Mouse (Mus musculus): ENCODE data around the gene Nr4a3. TPM values are rescaled to one million over a fixed set of nuclear protein-coding genes. Genes with fewer than 3 reads are reported as not detected.

Gene Nr4a3
- polyA plus RNA-seq, 1 experiment: not detected

- peaks cover 34% of the 10 kb centered on the region for H3K4me1 ChIP-seq (ENCODE audit: control insufficient read depth)
- H3K27me3 ChIP-seq (ENCODE audit: control insufficient read depth): peaks cover 4% of the 10 kb centered on the region
- no peaks in the 10 kb centered on the region for H3K9me3 ChIP-seq (ENCODE audit: control insufficient read depth, low read length)
- no peak overlapping the region for H3K4me3 ChIP-seq (replicated peaks)
- TF ChIP-seq TAL1 (IDR thresholded peaks at IDR 0.05; ENCODE audit: low read length) (no peak), GATA1 (IDR thresholded peaks at IDR 0.05; ENCODE audit: low read length) (no peak)
- H3K36me3 ChIP-seq (ENCODE audit: control insufficient read depth): no peaks in the 10 kb centered on the region
These were observed 42.5 kb downstream of the Nr4a3 start for GRCm38 (mm10) chr4:48087497-48087896.

- H3K9me3 ChIP-seq (ENCODE audit: control insufficient read depth, low read length): no peaks in the 10 kb centered on the region
These were observed 48.3 kb downstream of the Nr4a3 start for GRCm38 (mm10) chr4:48093221-48093620.

DNA sequence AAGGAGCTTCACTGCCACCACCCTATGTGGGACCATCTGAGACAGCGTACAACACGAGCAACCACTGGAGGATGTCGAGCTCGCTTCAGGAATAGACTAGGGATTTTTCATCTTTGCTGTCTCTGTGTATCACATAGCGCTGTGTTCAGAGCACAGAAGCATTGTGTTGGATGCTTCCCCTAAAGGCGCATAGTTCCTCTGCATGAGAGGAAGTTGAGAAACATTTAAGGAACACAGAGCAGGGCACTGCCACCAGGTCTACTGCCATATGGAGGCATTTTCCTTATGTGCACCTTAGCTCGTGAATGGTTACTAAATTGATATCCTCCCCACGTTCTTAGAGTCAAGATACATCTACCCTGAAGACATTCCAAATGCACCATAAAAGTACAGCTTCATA, 55.3 kb downstream of the Nr4a3 start:
- TF ChIP-seq TAL1 (IDR thresholded peaks at IDR 0.05; ENCODE audit: low read length): no peak
- no peak for TF ChIP-seq GATA1 (IDR thresholded peaks at IDR 0.05; ENCODE audit: low read length)
- Histone ChIP-seq H3K4me3 (replicated peaks) (no peak overlapping the region), H3K4me1 (ENCODE audit: control insufficient read depth) (no peaks in the 10 kb centered on the region)

More at GRCm38 (mm10) chr4:48093221-48093620, 48.3 kb downstream of the Nr4a3 start:
- Histone ChIP-seq H3K4me3 (replicated peaks) (no peak overlapping the region), H3K4me1 (ENCODE audit: control insufficient read depth) (peaks cover 4% of the 10 kb centered on the region), H3K36me3 (ENCODE audit: control insufficient read depth) (no peaks in the 10 kb centered on the region), H3K27me3 (ENCODE audit: control insufficient read depth) (peaks cover 9% of the 10 kb centered on the region)
- TF ChIP-seq GATA1 (IDR thresholded peaks at IDR 0.05; ENCODE audit: low read length): no peak

GRCm38 (mm10) chr4:48101981-48102380, 57.0 kb downstream of the Nr4a3 start:
- no peaks in the 10 kb centered on the region for H3K36me3 ChIP-seq (ENCODE audit: control insufficient read depth)
- H3K4me3 ChIP-seq (replicated peaks): no peak overlapping the region
- no peak for TF ChIP-seq TAL1 (IDR thresholded peaks at IDR 0.05; ENCODE audit: low read length)
- TF ChIP-seq GATA1 (IDR thresholded peaks at IDR 0.05; ENCODE audit: low read length): no peak
- no peaks in the 10 kb centered on the region for H3K9me3 ChIP-seq (ENCODE audit: control insufficient read depth, low read length)
- H3K27me3 ChIP-seq (ENCODE audit: control insufficient read depth): peaks cover 13% of the 10 kb centered on the region
- H3K4me1 ChIP-seq (ENCODE audit: control insufficient read depth): no peaks in the 10 kb centered on the region

More for the DNA sequence above, 55.3 kb downstream of the Nr4a3 start:
- Histone ChIP-seq H3K27me3 (ENCODE audit: control insufficient read depth) (peaks cover 13% of the 10 kb centered on the region), H3K9me3 (ENCODE audit: control insufficient read depth, low read length) (no peaks in the 10 kb centered on the region), H3K36me3 (ENCODE audit: control insufficient read depth) (no peaks in the 10 kb centered on the region)

DNA sequence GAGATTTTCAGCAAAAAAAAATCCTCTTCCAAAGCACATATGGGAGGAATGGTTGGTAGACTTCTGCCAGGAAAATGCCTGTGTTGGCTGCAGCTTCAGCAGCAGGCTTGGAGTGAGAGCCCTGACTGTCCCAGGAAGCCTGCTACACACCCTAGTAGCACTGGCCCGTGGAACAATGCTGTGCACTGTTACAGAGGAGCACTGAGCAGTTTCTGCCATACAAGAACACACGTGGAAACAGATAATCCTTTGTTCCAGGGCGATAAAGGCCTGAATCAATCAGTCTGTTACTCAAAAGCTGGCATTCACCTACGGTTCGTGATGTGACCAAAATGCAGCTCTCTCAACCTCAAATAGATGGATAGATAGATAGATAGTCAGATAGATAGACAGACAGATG, 60.4 kb downstream of the Nr4a3 start:
- TF ChIP-seq GATA1 (IDR thresholded peaks at IDR 0.05; ENCODE audit: low read length) (no peak), TAL1 (IDR thresholded peaks at IDR 0.05; ENCODE audit: low read length) (no peak)
- peaks cover 8% of the 10 kb centered on the region for H3K27me3 ChIP-seq (ENCODE audit: control insufficient read depth)
- no peak overlapping the region for H3K4me3 ChIP-seq (replicated peaks)
- no peaks in the 10 kb centered on the region for H3K36me3 ChIP-seq (ENCODE audit: control insufficient read depth)
- no peaks in the 10 kb centered on the region for H3K9me3 ChIP-seq (ENCODE audit: control insufficient read depth, low read length)
- no peaks in the 10 kb centered on the region for H3K4me1 ChIP-seq (ENCODE audit: control insufficient read depth)

- Histone ChIP-seq H3K4me1 (ENCODE audit: control insufficient read depth) (no peaks in the 10 kb centered on the region), H3K9me3 (ENCODE audit: control insufficient read depth, low read length) (no peaks in the 10 kb centered on the region), H3K36me3 (ENCODE audit: control insufficient read depth) (no peaks in the 10 kb centered on the region), H3K27me3 (ENCODE audit: control insufficient read depth) (peaks cover 6% of the 10 kb centered on the region; the same call in 1 of the 2 replicates), H3K4me3 (replicated peaks) (no peak overlapping the region)
- TF ChIP-seq GATA1 (IDR thresholded peaks at IDR 0.05; ENCODE audit: low read length) (no peak), TAL1 (IDR thresholded peaks at IDR 0.05; ENCODE audit: low read length) (no peak)
These were observed 62.1 kb downstream of the Nr4a3 start for GRCm38 (mm10) chr4:48107086-48107485.

DNA sequence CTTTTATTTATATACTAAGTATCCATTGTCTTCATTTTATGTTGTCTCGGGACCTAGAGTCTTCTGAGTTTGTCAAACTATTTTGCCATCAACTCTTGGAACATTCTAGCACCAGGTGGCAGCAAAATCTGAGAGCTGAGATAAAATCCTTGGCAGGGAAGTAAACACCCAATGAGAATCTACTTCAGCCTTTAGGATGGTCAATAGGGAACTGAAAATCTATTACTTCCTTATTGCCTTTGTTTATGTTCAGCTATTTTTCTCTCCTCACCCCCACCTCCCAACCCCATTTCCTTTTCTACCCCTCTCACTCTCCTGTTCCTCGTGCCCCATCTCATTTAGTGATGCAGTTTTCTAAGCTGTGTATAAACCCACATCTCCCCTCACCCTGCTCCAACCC, 63.6 kb downstream of the Nr4a3 start:
- H3K9me3 ChIP-seq (ENCODE audit: control insufficient read depth, low read length): no peaks in the 10 kb centered on the region
- peaks cover 6% of the 10 kb centered on the region; the same call in 1 of the 2 replicates for H3K27me3 ChIP-seq (ENCODE audit: control insufficient read depth)
- H3K4me3 ChIP-seq (replicated peaks): no peak overlapping the region
- no peaks in the 10 kb centered on the region for H3K36me3 ChIP-seq (ENCODE audit: control insufficient read depth)
- TF ChIP-seq TAL1 (IDR thresholded peaks at IDR 0.05; ENCODE audit: low read length) (no peak), GATA1 (IDR thresholded peaks at IDR 0.05; ENCODE audit: low read length) (no peak)
- H3K4me1 ChIP-seq (ENCODE audit: control insufficient read depth): no peaks in the 10 kb centered on the region

GRCm38 (mm10) chr4:48110331-48110730, 65.4 kb downstream of the Nr4a3 start:
- TF ChIP-seq TAL1 (IDR thresholded peaks at IDR 0.05; ENCODE audit: low read length) (no peak), GATA1 (IDR thresholded peaks at IDR 0.05; ENCODE audit: low read length) (no peak)
- H3K27me3 ChIP-seq (ENCODE audit: control insufficient read depth): peaks cover 6% of the 10 kb centered on the region; the same call in 1 of the 2 replicates
- no peaks in the 10 kb centered on the region for H3K9me3 ChIP-seq (ENCODE audit: control insufficient read depth, low read length)
- no peak overlapping the region for H3K4me3 ChIP-seq (replicated peaks)
- H3K4me1 ChIP-seq (ENCODE audit: control insufficient read depth): no peaks in the 10 kb centered on the region
- H3K36me3 ChIP-seq (ENCODE audit: control insufficient read depth): no peaks in the 10 kb centered on the region

DNA sequence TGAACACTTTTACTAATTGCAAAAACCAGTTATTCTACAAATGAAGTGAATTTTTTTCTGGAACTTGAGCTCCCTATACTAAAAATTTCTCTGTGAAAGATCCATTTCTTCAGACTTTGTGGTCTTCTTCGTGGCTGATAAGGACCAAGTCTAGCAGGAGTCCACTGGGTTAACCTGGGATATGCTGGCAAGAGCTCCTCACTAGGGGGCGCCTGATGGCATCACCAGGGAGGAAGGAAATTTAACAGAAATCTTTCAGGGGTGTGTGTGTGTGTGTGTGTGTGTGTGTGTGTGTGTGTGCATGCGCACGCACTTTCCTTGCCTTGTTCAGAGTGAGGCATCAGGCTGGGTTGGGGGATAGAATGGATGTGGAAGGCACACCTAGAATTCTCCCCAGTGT, 71.2 kb downstream of the Nr4a3 start:
- no peaks in the 10 kb centered on the region for H3K4me1 ChIP-seq (ENCODE audit: control insufficient read depth)
- no peaks in the 10 kb centered on the region for H3K36me3 ChIP-seq (ENCODE audit: control insufficient read depth)
- TF ChIP-seq TAL1 (IDR thresholded peaks at IDR 0.05; ENCODE audit: low read length): no peak
- no peak for TF ChIP-seq GATA1 (IDR thresholded peaks at IDR 0.05; ENCODE audit: low read length)
- H3K27me3 ChIP-seq (ENCODE audit: control insufficient read depth): peaks cover 39% of the 10 kb centered on the region
- H3K9me3 ChIP-seq (ENCODE audit: control insufficient read depth, low read length): no peaks in the 10 kb centered on the region
- H3K4me3 ChIP-seq (replicated peaks): no peak overlapping the region

- Histone ChIP-seq H3K4me1 (ENCODE audit: control insufficient read depth) (peaks cover 30% of the 10 kb centered on the region), H3K36me3 (ENCODE audit: control insufficient read depth) (peaks cover 4% of the 10 kb centered on the region), H3K4me3 (replicated peaks) (peak overlapping the region; percentile 97), H3K9me3 (ENCODE audit: control insufficient read depth, low read length) (no peaks in the 10 kb centered on the region), H3K27me3 (ENCODE audit: control insufficient read depth) (peaks cover 34% of the 10 kb centered on the region)
- TF ChIP-seq TAL1 (IDR thresholded peaks at IDR 0.05; ENCODE audit: low read length) (no peak), GATA1 (IDR thresholded peaks at IDR 0.05; ENCODE audit: low read length) (no peak)
These were observed 79.4 kb downstream of the Nr4a3 start for GRCm38 (mm10) chr4:48124416-48124772.

Measured in erythroblast, embryonic 14.5 days (primary cell).